Mouse (Mus musculus) C2C12 (cell line): ENCODE results near the gene Aff1. TPM values are rescaled to one million over a fixed set of nuclear protein-coding genes. Genes with fewer than 3 reads are reported as not detected.

Experiments used
- H3K27me3 ChIP-seq: one replicate; pipeline ENCODE4 v1.6.1; 2011; ENCODE audit not compliant: control insufficient read depth, insufficient read depth, insufficient read length
- H3K36me3 ChIP-seq: one replicate; pipeline ENCODE4 v1.6.1; 2011; ENCODE audit not compliant: control insufficient read depth, insufficient read depth
- H3K4me3 ChIP-seq: one replicate; pipeline ENCODE4 v1.5.1; 2011; ENCODE audit warnings: mild to moderate bottlenecking, control low read depth; ENCODE audit not compliant: poor library complexity, insufficient read depth, severe bottlenecking
- H3K79me2 ChIP-seq: one replicate; pipeline ENCODE4 v1.6.1; 2011; ENCODE audit not compliant: control insufficient read depth, insufficient read depth
- H3K79me3 ChIP-seq: one replicate; pipeline ENCODE4 v1.6.1; 2011; ENCODE audit warnings: low read depth, control low read depth
- H3ac ChIP-seq: one replicate; pipeline ENCODE3; 2011; ENCODE audit warnings: low read depth; ENCODE audit not compliant: control insufficient read depth, insufficient read length
- CEBPB ChIP-seq: IDR thresholded peaks from one replicate; pipeline ENCODE4 v1.6.1; 2011; ENCODE audit warnings: low read depth, mild to moderate bottlenecking, control low read depth, moderate library complexity
- CTCF ChIP-seq: IDR thresholded peaks from one replicate; pipeline ENCODE4 v1.5.1; 2011; ENCODE audit not compliant: control insufficient read depth, insufficient read depth, insufficient read length
- FOSL1 ChIP-seq: IDR thresholded peaks from one replicate; pipeline ENCODE4 v1.8.0; 2011; ENCODE audit warnings: mild to moderate bottlenecking, low read length; ENCODE audit not compliant: poor library complexity, insufficient read depth, severe bottlenecking
- MAX ChIP-seq: IDR thresholded peaks from one replicate; pipeline ENCODE4 v1.6.1; 2011; ENCODE audit warnings: mild to moderate bottlenecking, control low read depth
- MYOD1 ChIP-seq: IDR thresholded peaks from one replicate; pipeline ENCODE4 v1.6.1; 2011; ENCODE audit warnings: low read depth; ENCODE audit not compliant: control insufficient read depth, insufficient read length
- MYOG ChIP-seq: IDR thresholded peaks from one replicate; pipeline ENCODE4 v1.6.1; 2011; ENCODE audit not compliant: control insufficient read depth, insufficient read length; ENCODE audit errors: extremely low read depth
- USF1 ChIP-seq: IDR thresholded peaks from one replicate; pipeline ENCODE4 v1.6.1; 2011; ENCODE audit warnings: low read depth, mild to moderate bottlenecking, control low read depth, moderate library complexity
- polyA plus RNA-seq: library from polyadenylated mRNA; unstranded; fragments of >200 nt; fragmentation: generic; extraction: Trizol; gene quantifications from one replicate; pipeline ENCODE4 v1.2.1, GENCODE M21; 2012; ENCODE audit warnings: missing spikeins

Gene Aff1
- polyA plus RNA-seq, 1 experiment, result 10.0 TPM

DNA sequence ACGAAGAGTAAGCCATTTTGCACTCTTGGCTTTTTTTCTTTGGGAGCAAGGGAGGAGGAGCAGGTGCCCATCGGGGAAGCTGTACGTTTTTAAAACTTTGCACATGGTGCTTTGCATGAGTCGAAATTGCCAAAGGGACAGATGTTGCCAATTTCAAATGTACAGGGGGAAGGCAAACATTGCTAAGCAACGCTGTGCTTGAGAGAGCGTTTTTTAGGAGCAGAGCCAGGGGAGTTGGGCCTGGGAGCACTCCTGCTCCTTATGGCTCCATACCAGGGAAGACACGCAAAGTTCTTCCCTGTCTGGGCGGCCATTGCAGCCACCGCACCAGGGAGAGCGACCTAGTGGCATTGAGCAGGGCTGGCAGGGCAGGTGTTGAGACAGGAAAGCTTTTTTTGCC lies 105.6 kb downstream of the Aff1 start:
- Histone ChIP-seq H3K4me3 (no peak overlapping the region), H3ac (no peak overlapping the region), H3K79me3 (peaks cover 28% of the 10 kb centered on the region), H3K79me2 (peaks cover 92% of the 10 kb centered on the region), H3K27me3 (no peaks in the 10 kb centered on the region), H3K36me3 (peaks cover 29% of the 10 kb centered on the region)
- TF ChIP-seq MYOG (no peak), USF1 (no peak), MYOD1 (no peak), CTCF (no peak)

DNA sequence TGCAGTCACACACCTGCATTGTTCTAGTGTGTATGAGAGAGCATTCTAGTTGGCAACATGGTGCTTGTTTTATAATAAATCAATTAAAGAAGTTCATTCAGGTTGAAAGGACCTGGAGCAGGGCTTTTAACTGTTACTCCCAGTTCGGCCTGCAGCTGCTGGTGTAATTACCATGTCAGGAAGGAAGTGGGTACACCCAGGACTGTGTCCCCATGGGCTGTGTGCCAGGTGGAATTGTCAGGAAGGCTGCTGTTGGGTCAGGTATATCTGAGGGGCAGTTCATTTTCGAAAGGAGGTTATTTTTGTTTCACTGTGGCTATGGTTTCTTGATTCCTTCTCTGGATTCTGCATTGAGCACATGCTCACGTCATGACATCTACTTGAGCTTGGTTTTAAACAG lies 107.3 kb downstream of the Aff1 start:
- Histone ChIP-seq H3K79me2 (peaks cover 92% of the 10 kb centered on the region), H3K27me3 (no peaks in the 10 kb centered on the region), H3K79me3 (peaks cover 31% of the 10 kb centered on the region), H3K4me3 (no peak overlapping the region), H3ac (no peak overlapping the region), H3K36me3 (peaks cover 19% of the 10 kb centered on the region)
- TF ChIP-seq USF1 (no peak), MYOD1 (no peak), MYOG (no peak)

DNA sequence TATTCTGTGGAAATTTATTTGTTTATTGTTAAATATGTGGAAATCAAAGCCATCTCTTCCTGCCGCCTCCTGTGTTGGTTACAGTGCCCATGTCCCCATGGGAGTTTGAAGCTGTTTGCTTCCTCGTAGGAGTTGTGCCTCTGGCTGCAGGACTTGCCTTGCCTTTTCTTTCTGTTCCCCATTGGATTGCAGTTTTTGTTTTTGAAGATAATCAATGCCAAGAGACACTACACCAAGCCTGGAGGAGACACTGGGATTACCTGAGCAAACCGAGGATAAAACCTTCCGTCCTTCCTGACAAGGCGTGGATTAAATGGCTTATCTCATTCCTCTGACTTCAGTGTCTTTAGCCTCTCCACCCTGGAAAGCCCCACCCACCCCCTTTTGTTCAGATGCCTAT lies 107.8 kb downstream of the Aff1 start:
- no peak overlapping the region for H3K4me3 ChIP-seq
- peaks cover 94% of the 10 kb centered on the region for H3K79me2 ChIP-seq
- no peaks in the 10 kb centered on the region for H3K27me3 ChIP-seq
- H3K79me3 ChIP-seq, result peaks cover 32% of the 10 kb centered on the region
- TF ChIP-seq FOSL1 (no peak), MYOG (no peak), CTCF (no peak), MYOD1 (no peak), MAX (no peak), USF1 (no peak), CEBPB (no peak)
- peaks cover 19% of the 10 kb centered on the region for H3K36me3 ChIP-seq
- no peak overlapping the region for H3ac ChIP-seq

DNA sequence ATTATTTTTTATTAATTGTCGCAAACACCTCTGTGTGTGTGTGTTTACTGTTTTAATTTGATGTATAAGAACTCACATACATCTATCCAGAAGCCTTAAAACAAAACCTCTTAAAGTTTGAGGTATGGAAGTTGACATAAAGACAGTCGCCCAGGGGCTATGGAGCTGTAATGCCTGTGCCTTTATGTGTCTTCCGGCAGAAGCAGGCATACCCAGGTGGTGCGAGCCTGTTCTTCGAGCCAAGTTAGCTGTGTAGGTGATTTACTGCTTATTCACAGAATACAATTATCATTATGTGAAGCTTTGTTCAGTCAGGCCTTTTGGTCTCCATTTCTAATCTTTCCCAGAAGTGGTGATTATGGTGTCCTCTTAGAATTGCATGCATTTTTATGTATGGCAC lies 111.2 kb downstream of the Aff1 start:
- no peak for TF ChIP-seq MYOG
- TF ChIP-seq MAX, result no peak
- TF ChIP-seq CEBPB, result no peak
- no peak for TF ChIP-seq MYOD1
- TF ChIP-seq FOSL1, result no peak
- TF ChIP-seq CTCF, result no peak
- no peak for TF ChIP-seq USF1
- peaks cover 25% of the 10 kb centered on the region for H3K36me3 ChIP-seq
- no peak overlapping the region for H3K4me3 ChIP-seq
- H3K79me2 ChIP-seq, result peaks cover 96% of the 10 kb centered on the region
- H3ac ChIP-seq, result no peak overlapping the region
- H3K27me3 ChIP-seq, result no peaks in the 10 kb centered on the region
- H3K79me3 ChIP-seq, result peaks cover 40% of the 10 kb centered on the region

DNA sequence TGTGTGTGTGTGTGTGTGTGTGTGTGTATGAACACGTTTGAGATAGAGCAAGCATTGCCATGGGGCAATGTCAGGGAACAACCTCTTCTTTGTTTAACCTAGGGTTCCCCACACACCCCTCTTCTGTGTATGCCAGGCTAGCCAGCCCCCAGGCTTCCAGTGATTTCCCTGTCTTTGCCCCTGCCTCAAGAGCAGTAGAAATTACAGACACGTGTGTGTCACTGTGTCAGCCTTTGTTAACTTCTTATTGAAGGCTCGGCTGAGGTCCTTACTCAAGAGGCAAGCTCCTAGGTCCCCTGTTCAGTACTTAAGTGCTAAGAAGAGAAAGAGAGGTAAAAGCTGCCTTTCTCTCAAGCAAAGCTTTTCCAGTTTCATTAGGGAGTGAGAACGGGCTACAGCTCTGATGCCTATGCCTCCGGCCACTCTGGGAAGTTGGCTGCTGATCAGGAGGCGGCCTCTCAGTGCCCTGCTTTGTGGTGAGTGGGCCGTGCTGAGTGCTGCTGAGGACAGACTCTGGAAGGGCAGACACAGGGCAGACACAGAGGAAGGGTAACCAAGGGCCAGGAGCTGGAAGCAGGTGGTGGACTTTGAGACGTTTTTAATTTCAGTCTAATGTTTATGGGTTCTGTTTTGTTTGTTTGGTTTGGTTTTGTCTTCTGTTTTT lies 111.9 kb downstream of the Aff1 start:
- TF ChIP-seq FOSL1, result no peak
- no peak for TF ChIP-seq CEBPB
- no peak for TF ChIP-seq MAX
- no peak for TF ChIP-seq MYOG
- TF ChIP-seq USF1, result no peak
- no peak for TF ChIP-seq CTCF
- H3K79me2 ChIP-seq, result peaks cover 96% of the 10 kb centered on the region
- H3K4me3 ChIP-seq, result no peak overlapping the region
- peaks cover 41% of the 10 kb centered on the region for H3K79me3 ChIP-seq
- H3ac ChIP-seq, result no peak overlapping the region
- peaks cover 24% of the 10 kb centered on the region for H3K36me3 ChIP-seq
- no peaks in the 10 kb centered on the region for H3K27me3 ChIP-seq

DNA sequence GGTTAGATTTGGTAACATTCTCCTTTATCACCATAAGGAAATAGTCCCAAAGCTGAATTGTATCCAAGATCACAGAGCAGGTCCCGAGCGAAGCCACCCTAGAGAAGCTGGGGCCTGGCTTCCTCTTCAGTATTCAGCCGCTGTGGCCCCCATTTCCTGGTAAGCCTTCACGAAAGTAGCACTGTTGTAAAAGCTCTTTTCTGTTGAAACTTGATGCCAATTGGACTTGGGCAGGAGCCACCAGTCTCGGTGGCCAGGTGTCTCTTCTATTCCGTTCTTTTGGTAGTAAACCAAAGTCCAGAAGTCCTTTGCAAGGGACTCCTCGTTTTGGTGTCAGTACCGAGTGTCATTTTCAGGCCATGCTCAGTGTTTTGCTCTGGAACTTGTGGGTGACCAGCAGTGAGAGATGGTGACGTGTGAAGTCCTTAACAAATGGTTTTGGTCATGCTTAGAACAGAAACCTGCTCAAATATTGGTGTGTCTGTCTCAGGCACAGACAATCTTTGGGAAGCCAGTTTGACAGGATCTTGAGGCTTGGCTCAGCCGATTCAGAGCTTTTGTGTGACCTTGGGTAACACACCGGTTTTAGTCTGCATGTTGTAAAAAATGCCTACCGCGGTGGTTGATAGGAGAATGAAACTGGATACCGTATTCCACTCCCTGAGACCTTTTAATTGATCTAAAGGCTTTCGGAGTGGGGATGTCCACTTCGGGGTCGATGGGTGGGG lies 114.8 kb downstream of the Aff1 start:
- TF ChIP-seq MAX (no peak), FOSL1 (no peak), CEBPB (no peak), CTCF (no peak), MYOG (no peak), USF1 (no peak), MYOD1 (no peak)

More for the DNA sequence above, 114.8 kb downstream of the Aff1 start:
- Histone ChIP-seq H3K79me3 (peaks cover 38% of the 10 kb centered on the region), H3K36me3 (peaks cover 19% of the 10 kb centered on the region), H3K27me3 (no peaks in the 10 kb centered on the region), H3ac (no peak overlapping the region), H3K79me2 (peaks cover 76% of the 10 kb centered on the region), H3K4me3 (no peak overlapping the region)
